Mouse (Mus musculus): ENCODE measurements around the gene Ier5. TPM values are rescaled to one million over a fixed set of nuclear protein-coding genes. Genes with fewer than 3 reads are reported as not detected.

Gene Ier5
- 4.5 and 6.9 TPM in 2 replicates for polyA plus RNA-seq (2016; fragmentation: Nextera tagmentation; extraction: Ambion mirVana)

DNA sequence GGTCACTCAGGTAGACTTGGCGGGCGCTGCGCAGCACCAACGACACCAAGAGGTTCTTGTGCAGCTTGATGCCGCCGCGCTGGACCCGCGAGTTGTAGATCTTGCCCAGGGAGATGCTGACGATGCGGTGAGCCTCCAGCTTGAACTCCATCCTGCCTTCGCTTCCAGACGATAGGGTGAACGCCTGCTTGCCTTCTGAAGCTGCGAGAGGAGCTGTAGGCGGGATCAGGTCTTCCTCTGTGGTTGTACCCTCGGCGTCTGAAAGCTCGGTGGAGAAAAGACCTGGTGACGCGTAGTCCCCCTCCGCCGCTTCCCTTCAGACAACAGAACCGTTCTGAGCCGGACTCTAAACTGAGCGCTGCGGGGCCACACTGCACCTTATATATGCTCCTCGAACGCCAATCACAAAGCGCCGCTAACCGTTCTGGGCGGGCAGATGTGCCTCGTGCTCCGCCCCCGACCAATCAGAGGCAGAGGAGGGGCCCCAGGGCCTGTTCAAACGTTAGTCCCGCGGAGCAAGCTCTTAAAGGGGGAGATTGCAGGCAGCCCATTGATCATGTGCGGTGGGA is at the start of gene Ier5:
Ier5 (minus strand) TSS at position 357 of the 569 bp plus-strand sequence.
- DNase-seq (ENCODE audit: low spot score) = peak; percentile 97
- no peaks in the 10 kb centered on the region for H3K9me3 ChIP-seq (replicated peaks)
- peaks cover 11% of the 10 kb centered on the region for H3K36me3 ChIP-seq
- under 1% methylated on average over 40 of the region's 40 CpGs for WGBS
- H3K27me3 ChIP-seq (ENCODE audit: low read depth, poor library complexity, severe bottlenecking) = no peaks in the 10 kb centered on the region
- peaks cover 17% of the 10 kb centered on the region for H3K4me1 ChIP-seq
- H3K4me3 ChIP-seq = peak within 1 kb of the TSS; percentile 100
- H3K27ac ChIP-seq = peak within 1 kb of the TSS; percentile 96

DNA sequence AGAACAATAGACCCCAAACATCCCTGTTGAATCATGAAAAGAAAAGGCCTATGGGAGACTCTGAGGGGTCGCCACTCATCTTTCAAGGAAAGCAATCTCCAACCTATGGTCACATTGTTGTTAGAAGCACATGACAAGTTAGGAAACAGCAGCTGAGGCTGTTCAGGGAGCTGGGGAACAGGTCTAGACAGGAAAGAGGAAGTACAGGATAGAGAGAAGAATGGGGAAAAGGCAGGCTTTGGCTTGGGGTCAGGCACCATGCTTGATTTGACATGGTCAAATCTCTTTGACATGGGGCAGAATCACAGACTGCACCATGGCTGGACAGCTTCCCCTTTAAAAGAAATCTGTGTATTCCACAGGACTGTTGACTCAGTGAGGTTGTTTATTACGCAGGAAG is 47.8 kb upstream of the Ier5 start:
- Histone ChIP-seq H3K27me3 (ENCODE audit: low read depth, poor library complexity, severe bottlenecking) (no peaks in the 10 kb centered on the region), H3K4me3 (no peak overlapping the region), H3K9me3 (replicated peaks) (no peaks in the 10 kb centered on the region), H3K4me1 (peaks cover 4% of the 10 kb centered on the region), H3K36me3 (no peaks in the 10 kb centered on the region), H3K27ac (no peak overlapping the region)
- 89% methylated on average over 2 of the region's 2 CpGs for WGBS
- DNase-seq (ENCODE audit: low spot score) = no peak

DNA sequence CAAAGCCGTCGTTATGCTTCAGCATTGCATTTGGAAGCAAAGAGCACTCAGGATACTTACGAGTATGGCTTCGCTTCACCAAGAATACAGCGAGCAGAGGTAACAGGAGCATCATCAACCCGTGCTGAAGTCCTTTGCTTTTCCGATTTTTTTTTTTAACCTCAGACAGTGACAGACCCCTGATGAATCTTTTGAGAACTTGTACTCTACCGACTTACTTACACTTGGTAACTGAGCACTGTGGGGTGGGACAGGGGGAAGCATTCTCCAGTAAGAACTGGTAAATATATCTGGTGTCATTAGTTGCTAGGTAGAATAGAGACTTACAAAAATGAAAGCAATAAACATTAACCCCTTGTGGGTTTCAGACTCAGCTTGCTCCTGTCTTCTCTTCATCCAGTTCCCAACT is 47.1 kb upstream of the Ier5 start, which contains the start of gene Mr1:
Mr1 (minus strand) TSS at position 243 of the 409 bp plus-strand sequence.
- H3K27me3 ChIP-seq (ENCODE audit: low read depth, poor library complexity, severe bottlenecking) = no peaks in the 10 kb centered on the region

DNA sequence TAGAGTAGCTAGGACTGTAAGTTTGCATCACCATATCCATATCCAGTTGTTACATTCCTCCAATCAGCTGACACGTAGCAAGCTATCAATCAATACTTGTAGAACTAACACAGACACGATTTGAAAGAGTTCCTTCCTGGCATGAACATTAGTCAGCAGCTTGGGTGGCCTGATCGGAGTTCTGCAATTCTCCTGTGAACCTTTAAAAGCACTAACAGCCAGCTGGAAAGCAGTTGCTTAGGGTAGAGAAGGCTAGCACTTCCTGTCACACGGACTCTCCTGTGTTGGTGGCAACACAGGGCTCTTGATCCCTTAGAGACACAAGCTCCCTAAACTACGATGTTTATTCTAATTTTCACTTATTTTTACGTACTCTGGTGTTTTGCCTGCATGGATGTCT is 46.2 kb upstream of the Ier5 start:
- Histone ChIP-seq H3K27me3 (ENCODE audit: low read depth, poor library complexity, severe bottlenecking) (no peaks in the 10 kb centered on the region), H3K4me3 (no peak overlapping the region), H3K36me3 (no peaks in the 10 kb centered on the region), H3K27ac (no peak overlapping the region), H3K4me1 (peaks cover 4% of the 10 kb centered on the region), H3K9me3 (replicated peaks) (no peaks in the 10 kb centered on the region)
- WGBS = 61% methylated on average over 6 of the region's 6 CpGs
- no peak for DNase-seq (ENCODE audit: low spot score)

More for the DNA sequence above, 47.1 kb upstream of the Ier5 start, which contains the start of gene Mr1:
- Histone ChIP-seq H3K36me3 (no peaks in the 10 kb centered on the region), H3K4me3 (peak within 1 kb of the TSS; percentile 24), H3K4me1 (peaks cover 4% of the 10 kb centered on the region), H3K27ac (no peak within 1 kb of the TSS), H3K9me3 (replicated peaks) (no peaks in the 10 kb centered on the region)
- DNase-seq (ENCODE audit: low spot score) = no peak
- 60% methylated on average over 8 of the region's 8 CpGs for WGBS

DNA sequence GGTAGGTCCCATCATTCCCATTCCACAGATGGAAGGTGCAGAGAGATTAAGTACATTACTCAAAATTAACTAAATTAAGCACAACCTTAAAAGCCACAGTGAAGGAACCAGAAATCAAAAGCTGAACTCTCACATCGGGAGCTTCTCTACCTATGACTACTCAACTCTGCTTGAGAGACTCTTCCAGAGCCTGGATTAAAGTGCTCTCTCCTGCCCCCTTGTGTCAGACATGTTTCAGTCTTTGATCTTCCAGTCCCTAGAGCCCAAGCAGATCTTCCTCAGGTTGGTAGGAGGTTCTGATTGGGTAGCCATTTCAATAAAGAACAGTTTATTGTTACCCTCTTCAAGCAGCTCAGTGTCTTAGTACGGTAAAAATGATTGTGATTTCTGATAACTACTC is 40.6 kb upstream of the Ier5 start:
- Histone ChIP-seq H3K27ac (no peak overlapping the region), H3K36me3 (no peaks in the 10 kb centered on the region), H3K4me3 (no peak overlapping the region), H3K27me3 (ENCODE audit: low read depth, poor library complexity, severe bottlenecking) (no peaks in the 10 kb centered on the region), H3K9me3 (replicated peaks) (no peaks in the 10 kb centered on the region), H3K4me1 (peaks cover 4% of the 10 kb centered on the region)
- 72% methylated on average over 2 of the region's 2 CpGs for WGBS
- DNase-seq (ENCODE audit: low spot score) = no peak

DNA sequence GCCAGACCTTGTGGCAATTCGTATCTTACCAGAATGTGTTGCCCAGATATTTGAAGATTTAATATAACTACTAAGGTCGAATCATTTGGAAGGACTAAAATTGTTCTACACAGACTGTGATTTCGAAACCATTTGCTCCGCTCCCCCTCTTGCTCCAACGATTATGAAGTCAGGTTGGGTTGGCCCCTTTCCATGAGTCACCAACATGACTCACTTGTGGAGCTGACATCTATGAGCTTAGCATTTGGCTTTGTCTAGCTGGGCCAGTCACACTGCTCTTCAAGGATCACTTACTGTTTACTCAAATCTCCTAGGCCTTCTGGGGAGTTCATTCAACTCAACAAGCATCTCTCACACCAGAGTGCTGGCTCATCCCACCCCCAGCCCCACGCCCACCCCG is 39.4 kb upstream of the Ier5 start:
- no peak overlapping the region for H3K4me3 ChIP-seq
- H3K9me3 ChIP-seq (replicated peaks) = no peaks in the 10 kb centered on the region
- H3K36me3 ChIP-seq = no peaks in the 10 kb centered on the region
- no peak overlapping the region for H3K27ac ChIP-seq
- 93% methylated on average over 7 of the region's 7 CpGs for WGBS
- peaks cover 10% of the 10 kb centered on the region for H3K4me1 ChIP-seq
- H3K27me3 ChIP-seq (ENCODE audit: low read depth, poor library complexity, severe bottlenecking) = no peaks in the 10 kb centered on the region
- no peak for DNase-seq (ENCODE audit: low spot score)

DNA sequence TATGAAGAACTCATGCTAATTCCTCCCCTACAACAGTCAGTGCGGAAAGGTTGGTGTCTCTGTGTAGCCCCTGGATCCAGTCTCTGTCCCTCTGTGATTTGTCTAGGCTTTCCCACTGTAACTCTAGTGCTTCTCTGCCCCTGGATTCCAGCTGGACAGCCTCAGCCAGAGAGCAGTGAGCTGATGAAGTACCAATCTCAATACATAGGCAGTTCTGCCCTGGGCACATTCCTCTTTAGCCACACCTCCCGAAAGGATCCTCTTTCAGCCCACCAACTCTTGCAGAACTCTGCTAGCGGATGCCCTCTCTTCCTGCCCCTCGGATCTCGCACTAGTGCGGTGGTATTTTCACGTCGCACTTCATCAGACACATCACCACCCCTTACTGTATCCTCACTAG is 35.4 kb upstream of the Ier5 start:
- no peak overlapping the region for H3K27ac ChIP-seq
- H3K36me3 ChIP-seq = no peaks in the 10 kb centered on the region
- H3K27me3 ChIP-seq (ENCODE audit: low read depth, poor library complexity, severe bottlenecking) = no peaks in the 10 kb centered on the region
- H3K9me3 ChIP-seq (replicated peaks) = no peaks in the 10 kb centered on the region
- H3K4me1 ChIP-seq = peaks cover 10% of the 10 kb centered on the region
- WGBS = 42% methylated on average over 8 of the region's 8 CpGs
- no peak overlapping the region for H3K4me3 ChIP-seq
- no peak for DNase-seq (ENCODE audit: low spot score)

DNA sequence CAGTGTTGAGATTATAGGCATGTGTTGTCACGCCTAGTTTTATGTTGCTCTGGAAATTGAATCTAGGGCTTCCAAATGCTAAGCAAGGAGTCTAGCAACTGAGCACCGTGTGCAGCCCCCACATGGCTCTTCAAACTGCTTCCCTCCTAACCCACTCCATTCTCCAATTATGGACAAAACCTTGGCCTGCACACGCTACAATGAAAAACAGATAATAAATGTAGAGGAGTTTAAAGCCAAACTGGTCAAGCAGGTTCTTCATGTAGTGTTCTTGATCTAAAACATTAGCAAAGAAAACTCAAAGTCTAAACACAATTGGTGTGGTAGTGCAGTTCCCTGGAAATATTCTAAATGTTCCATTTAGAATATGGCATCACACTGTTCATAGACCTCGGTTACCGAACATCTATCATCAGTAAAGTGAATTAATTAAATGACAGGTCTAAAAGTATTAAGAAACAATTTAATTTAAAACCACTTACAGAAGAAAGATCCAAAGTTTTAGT is 28.0 kb upstream of the Ier5 start:
- Histone ChIP-seq H3K4me1 (peaks cover 2% of the 10 kb centered on the region; the same call in 1 of the 2 replicates), H3K36me3 (no peaks in the 10 kb centered on the region), H3K27me3 (ENCODE audit: low read depth, poor library complexity, severe bottlenecking) (no peaks in the 10 kb centered on the region), H3K4me3 (no peak overlapping the region), H3K9me3 (replicated peaks) (no peaks in the 10 kb centered on the region), H3K27ac (no peak overlapping the region)
- 87% methylated on average over 5 of the region's 5 CpGs for whole genome bisulfite sequencing
- no peak for DNase-seq (ENCODE audit: low spot score)

DNA sequence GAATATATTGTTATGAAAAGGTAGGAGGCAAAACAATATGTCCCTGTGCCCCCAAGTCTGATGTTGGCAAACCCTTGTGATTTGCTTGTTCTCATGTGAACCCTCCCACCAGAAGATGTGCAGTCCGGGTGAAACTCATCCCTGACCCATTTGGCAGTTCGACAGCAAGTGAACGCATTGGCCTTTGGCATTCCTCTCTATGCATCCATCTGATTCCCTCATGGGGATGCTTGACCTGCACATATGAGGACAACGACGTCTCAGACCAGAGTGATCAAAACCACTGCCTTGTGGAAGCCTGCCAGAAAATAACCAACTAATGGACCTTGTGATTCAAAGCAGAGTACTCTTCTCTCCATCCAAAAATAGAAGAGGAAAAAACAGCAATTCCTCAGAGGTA is 27.3 kb upstream of the Ier5 start:
- H3K4me1 ChIP-seq = peaks cover 3% of the 10 kb centered on the region; the same call in 1 of the 2 replicates
- no peaks in the 10 kb centered on the region for H3K27me3 ChIP-seq (ENCODE audit: low read depth, poor library complexity, severe bottlenecking)
- WGBS = 91% methylated on average over 5 of the region's 5 CpGs
- no peaks in the 10 kb centered on the region for H3K9me3 ChIP-seq (replicated peaks)
- no peaks in the 10 kb centered on the region for H3K36me3 ChIP-seq
- H3K4me3 ChIP-seq = no peak overlapping the region
- no peak for DNase-seq (ENCODE audit: low spot score)
- H3K27ac ChIP-seq = no peak overlapping the region

DNA sequence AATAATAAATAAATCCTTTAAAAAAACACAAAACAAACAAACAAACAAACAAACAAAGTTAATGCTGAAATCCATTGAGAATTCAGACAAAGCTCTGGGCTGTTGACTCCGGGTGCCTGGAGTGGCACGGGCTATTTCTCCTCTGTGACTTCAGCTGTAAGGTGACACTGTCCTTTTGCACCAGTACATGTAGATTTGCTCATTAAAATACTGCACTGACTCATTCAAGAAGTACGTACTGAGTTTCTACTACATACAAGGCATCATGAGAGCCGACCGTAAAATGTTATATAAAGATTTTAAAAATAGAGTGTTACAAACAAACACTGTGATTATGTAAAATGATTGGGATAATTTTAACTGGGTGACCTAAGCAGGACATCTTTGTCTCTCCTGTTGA is 25.0 kb upstream of the Ier5 start:
- Histone ChIP-seq H3K9me3 (replicated peaks) (no peaks in the 10 kb centered on the region), H3K4me3 (no peak overlapping the region), H3K27ac (no peak overlapping the region), H3K4me1 (peaks cover 3% of the 10 kb centered on the region; the same call in 1 of the 2 replicates), H3K36me3 (no peaks in the 10 kb centered on the region), H3K27me3 (ENCODE audit: low read depth, poor library complexity, severe bottlenecking) (no peaks in the 10 kb centered on the region)
- 96% methylated on average over 5 of the region's 5 CpGs for WGBS
- no peak for DNase-seq (ENCODE audit: low spot score)

DNA sequence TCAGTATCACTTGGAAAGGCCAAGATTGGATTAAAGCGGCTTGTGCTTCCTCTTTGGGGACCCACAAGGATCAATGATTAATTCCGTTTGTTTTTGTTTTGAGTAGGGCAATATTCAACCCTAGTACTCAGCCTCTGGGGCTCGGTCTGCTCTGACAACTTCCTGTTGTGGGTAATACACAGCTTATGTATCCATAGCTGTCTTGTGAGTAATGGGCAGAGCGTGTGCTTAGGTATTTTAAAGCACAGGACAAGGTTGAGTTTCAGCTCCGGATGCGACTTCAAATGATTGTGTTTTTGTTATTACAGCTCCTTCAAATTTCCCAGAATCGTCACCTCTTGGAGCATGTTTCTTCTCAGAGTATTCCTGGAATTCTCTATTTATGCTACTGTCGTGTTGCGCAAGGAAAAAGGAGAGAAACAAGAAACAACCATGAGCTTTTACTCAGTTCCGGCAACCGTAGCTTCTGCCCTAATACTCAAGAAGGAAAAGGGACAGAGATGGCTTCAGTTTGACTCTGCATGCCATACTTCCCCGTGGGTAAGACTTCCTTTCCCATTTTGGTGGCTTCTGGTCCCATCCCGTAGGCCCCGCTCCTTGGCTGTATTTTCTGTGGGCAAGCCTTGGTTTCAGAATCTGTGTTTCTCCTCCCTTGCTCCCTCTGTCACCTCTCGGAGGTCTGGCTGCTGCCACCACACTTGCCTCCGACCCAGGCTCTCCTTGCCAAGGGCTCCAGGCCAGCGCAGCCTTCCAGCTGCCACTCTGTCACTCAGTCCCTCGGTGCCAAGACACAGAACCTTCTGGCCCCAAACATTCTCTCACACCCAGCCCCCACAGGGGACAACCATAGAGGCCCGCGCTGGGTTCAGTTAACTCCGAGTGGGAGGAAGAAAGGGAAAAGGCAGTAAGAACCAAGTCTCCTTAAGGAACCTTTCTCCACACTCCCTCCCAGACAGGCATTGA is 22.8 kb upstream of the Ier5 start:
- WGBS = 81% methylated on average over 21 of the region's 21 CpGs
- Histone ChIP-seq H3K27ac (peak overlapping the region; percentile 59; the same call in 1 of the 2 replicates), H3K36me3 (no peaks in the 10 kb centered on the region), H3K27me3 (ENCODE audit: low read depth, poor library complexity, severe bottlenecking) (no peaks in the 10 kb centered on the region), H3K4me3 (no peak overlapping the region), H3K9me3 (replicated peaks) (no peaks in the 10 kb centered on the region), H3K4me1 (peaks cover 7% of the 10 kb centered on the region; the same call in 1 of the 2 replicates)
- DNase-seq (ENCODE audit: low spot score) = no peak

DNA sequence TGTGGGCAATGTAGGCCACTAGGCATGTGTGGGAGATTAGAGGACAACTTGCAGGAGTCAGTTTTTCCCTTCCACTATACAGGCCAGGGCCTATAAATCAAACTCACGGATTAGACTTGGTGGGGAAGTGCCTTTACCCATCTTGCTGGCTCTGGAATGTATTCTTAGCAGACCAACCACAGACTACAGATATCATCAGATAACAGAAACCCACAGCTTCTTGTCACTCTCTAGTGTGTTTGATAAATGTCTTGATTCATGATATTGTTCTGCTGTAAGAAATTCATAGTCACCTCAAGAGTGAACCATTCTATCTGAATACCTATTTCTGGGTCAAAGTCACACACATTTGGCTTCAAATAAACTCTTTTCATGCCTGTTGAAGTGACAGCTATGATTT is 20.3 kb upstream of the Ier5 start:
- H3K27ac ChIP-seq = no peak overlapping the region
- WGBS = 46% methylated on average over 1 of the region's 1 CpGs

DNA sequence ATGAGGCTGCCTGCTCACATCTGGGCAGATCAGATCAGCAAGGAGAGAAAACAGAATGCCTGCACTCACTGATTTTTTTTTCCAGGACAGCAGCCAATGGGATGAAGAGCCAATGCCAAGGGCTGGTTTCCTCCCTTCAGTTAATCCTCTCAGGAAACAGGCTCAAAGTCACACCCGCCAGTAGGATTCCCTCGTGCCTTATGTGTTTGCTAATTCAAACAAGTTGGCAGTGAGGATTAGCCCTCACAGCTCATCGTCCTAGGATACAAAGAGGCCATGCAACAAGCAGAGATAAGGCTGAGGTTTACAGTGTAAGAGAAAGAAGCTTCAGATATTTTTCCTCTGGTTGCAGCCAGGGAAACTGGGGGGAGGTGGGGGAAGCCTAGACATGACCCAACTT is 14.5 kb upstream of the Ier5 start:
- Histone ChIP-seq H3K4me1 (peaks cover 30% of the 10 kb centered on the region), H3K9me3 (replicated peaks) (no peaks in the 10 kb centered on the region), H3K27ac (no peak overlapping the region), H3K27me3 (ENCODE audit: low read depth, poor library complexity, severe bottlenecking) (peaks cover 19% of the 10 kb centered on the region; the same call in 1 of the 2 replicates), H3K36me3 (no peaks in the 10 kb centered on the region), H3K4me3 (no peak overlapping the region)
- 17% methylated on average over 3 of the region's 3 CpGs for WGBS
- DNase-seq (ENCODE audit: low spot score) = no peak

More for the DNA sequence above, 20.3 kb upstream of the Ier5 start:
- H3K9me3 ChIP-seq (replicated peaks) = no peaks in the 10 kb centered on the region
- H3K27me3 ChIP-seq (ENCODE audit: low read depth, poor library complexity, severe bottlenecking) = no peaks in the 10 kb centered on the region
- H3K4me1 ChIP-seq = peaks cover 7% of the 10 kb centered on the region; the same call in 1 of the 2 replicates
- no peaks in the 10 kb centered on the region for H3K36me3 ChIP-seq
- no peak for DNase-seq (ENCODE audit: low spot score)
- H3K4me3 ChIP-seq = no peak overlapping the region

All from limb, embryonic 10.5 days (tissue).